Mouse (Mus musculus) E14TG2a.4 (cell line): ENCODE measurements at regions not wholly inside any gene's neighbourhood (a gene's known extent, or its start where the extent isn't known, plus 50 kb on each side); places are given as distances from the start of the nearest gene placed in this dataset.

ENCODE experiments used
- H3K27me3 ChIP-seq: 2 replicates; pipeline ENCODE4 v1.6.1; 2014; ENCODE audit warnings: low read length, control low read depth; ENCODE audit not compliant: insufficient read depth
- H3K36me3 ChIP-seq: 2 replicates; pipeline ENCODE4 v1.6.1; 2014; ENCODE audit warnings: low read length, control low read depth; ENCODE audit not compliant: insufficient read depth
- H3K4me1 ChIP-seq: replicated peaks from 2 replicates; pipeline ENCODE4 v1.6.1; 2014; ENCODE audit warnings: low read depth, low read length, control low read depth
- H3K4me3 ChIP-seq: replicated peaks from 2 replicates; pipeline ENCODE4 v1.5.1; 2014; ENCODE audit warnings: mild to moderate bottlenecking, low read length
- H3K9me3 ChIP-seq: 2 replicates; pipeline ENCODE4 v1.6.1; 2014; ENCODE audit warnings: low read length, control low read depth
- CTCF ChIP-seq: conservative IDR thresholded peaks from 2 replicates; pipeline ENCODE4 v1.5.1; 2014; ENCODE audit warnings: low read length
- NANOG ChIP-seq: IDR thresholded peaks from 2 replicates; pipeline ENCODE4 v1.6.1; 2014; ENCODE audit warnings: borderline replicate concordance, low read length, mixed read lengths
- POU5F1 ChIP-seq: IDR thresholded peaks from 2 replicates; pipeline ENCODE4 v1.6.1; 2014; ENCODE audit warnings: low read length, borderline replicate concordance

GRCm38 (mm10) chr5:57102897-57103296 lies 614.9 kb upstream of the Pcdh7 start:
- H3K4me1 ChIP-seq = no peaks in the 10 kb centered on the region
- no peak for TF ChIP-seq CTCF
- no peak for TF ChIP-seq POU5F1
- TF ChIP-seq NANOG = no peak
- H3K36me3 ChIP-seq = no peaks in the 10 kb centered on the region
- no peaks in the 10 kb centered on the region for H3K27me3 ChIP-seq
- no peak overlapping the region for H3K4me3 ChIP-seq
- no peaks in the 10 kb centered on the region for H3K9me3 ChIP-seq

GRCm38 (mm10) chr5:57128478-57128877 lies 589.3 kb upstream of the Pcdh7 start:
- no peaks in the 10 kb centered on the region for H3K9me3 ChIP-seq
- TF ChIP-seq CTCF (peak; percentile 28), NANOG (no peak), POU5F1 (no peak)
- no peak overlapping the region for H3K4me3 ChIP-seq
- H3K4me1 ChIP-seq = no peaks in the 10 kb centered on the region
- H3K27me3 ChIP-seq = no peaks in the 10 kb centered on the region
- H3K36me3 ChIP-seq = no peaks in the 10 kb centered on the region
